Mouse (Mus musculus) layer of hippocampus, adult 9-10 months (tissue): ENCODE measurements around the gene Adam8.

Source experiments
- DNase-seq: peaks from one replicate; pipeline ENCODE4 v3.0.0; 2022; ENCODE audit warnings: low spot score

Adam8 gene

GRCm38 (mm10) chr7:139946032-139946431, 46.3 kb downstream of the Adam8 start:
- no peak for DNase-seq

DNA sequence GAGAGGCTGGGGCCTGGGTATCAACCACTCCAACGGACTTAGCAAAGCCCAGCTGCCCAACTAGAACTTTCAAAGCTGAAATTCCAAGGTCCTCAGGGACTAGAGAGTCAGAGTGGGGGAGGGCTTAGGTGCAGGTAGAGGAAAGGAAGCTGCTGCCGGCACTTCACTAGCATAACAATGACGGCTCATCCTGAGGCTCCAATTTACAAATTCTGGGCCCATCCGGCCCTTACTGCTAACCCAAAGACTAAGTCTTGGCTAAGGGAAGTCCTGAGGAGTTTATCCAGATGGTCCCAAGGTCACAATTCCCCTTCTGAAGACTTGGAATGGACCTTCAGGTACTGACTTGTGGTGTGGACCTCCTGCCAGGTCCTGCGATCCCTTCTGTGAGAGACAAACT, 46.8 kb downstream of the Adam8 start:
- no peak for DNase-seq

GRCm38 (mm10) chr7:139944291-139945240, 47.8 kb downstream of the Adam8 start:
- no peak for DNase-seq

- no peak for DNase-seq
Observed at GRCm38 (mm10) chr7:139943674-139944281, 48.6 kb downstream of the Adam8 start, which contains the start of gene Utf1. Gene Utf1, plus strand, starts transcription at chr7:139943789.

- no peak for DNase-seq
Observed at GRCm38 (mm10) chr7:139940476-139941209, 51.7 kb downstream of the Adam8 start.

DNA sequence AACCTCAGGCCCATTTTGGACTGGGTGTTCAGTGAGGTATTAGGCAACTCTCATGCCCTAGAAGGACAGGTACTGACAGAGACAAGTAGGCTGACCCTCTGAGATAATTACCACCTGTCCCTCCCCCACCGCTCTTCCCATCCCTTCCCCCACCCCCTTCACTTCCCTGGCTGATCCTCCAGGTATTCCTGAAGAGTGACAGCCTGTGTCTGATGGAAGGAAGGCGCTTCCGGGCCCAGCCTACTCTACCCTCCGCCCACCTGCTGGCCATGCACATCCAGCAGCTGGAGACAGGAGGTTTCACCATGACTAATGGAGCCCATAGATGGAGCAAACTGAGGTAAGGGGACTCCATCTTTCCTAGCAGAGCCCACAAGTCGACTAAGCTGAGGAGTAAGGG, 54.6 kb downstream of the Adam8 start:
- DNase-seq, result no peak

DNA sequence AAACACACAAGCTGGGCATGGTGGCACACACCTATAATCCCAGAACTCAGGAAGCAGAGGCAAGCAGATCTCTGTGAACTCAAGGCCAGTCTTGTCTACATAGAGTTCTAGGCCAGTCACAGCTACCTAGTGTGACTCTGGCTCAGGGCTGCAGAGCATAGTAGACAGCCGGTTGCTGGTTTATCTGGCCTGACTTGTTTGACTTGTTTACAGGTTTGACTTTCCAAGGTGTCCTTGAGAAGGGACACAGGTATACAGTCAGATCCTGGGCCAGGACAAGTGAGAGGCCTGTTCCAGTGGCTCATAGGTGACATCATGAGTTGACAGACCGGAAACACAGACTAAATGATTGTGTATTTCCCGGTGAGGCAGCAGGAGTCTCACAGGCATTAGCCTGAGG, 55.2 kb downstream of the Adam8 start:
- DNase-seq, result no peak

- DNase-seq, result no peak
Observed at GRCm38 (mm10) chr7:139936705-139937104, 55.7 kb downstream of the Adam8 start.

GRCm38 (mm10) chr7:139930732-139931131, 61.6 kb downstream of the Adam8 start:
- no peak for DNase-seq
